Mouse (Mus musculus): ENCODE data around the gene Itprid1.

Itprid1 gene

DNA sequence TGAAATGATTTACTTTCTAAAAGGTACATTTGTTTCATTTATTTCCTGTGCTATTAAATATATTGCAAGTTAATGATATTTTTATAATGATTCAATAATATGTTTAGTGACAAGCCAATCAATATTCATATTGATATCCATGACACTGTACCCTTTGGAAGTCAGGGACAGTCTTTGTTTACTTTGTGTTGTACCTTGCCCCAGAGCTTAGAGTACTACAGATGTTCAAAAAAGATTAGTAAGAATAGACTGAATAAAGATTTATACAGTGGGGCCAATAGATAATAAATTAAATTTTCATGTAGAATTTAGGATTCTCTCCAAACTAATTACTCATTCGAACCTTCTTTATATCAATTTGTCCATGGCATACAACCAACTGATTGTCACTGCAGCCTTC is 50.9 kb downstream of the Itprid1 start:
- no peak for DNase-seq (ENCODE audit: low spot score)

DNA sequence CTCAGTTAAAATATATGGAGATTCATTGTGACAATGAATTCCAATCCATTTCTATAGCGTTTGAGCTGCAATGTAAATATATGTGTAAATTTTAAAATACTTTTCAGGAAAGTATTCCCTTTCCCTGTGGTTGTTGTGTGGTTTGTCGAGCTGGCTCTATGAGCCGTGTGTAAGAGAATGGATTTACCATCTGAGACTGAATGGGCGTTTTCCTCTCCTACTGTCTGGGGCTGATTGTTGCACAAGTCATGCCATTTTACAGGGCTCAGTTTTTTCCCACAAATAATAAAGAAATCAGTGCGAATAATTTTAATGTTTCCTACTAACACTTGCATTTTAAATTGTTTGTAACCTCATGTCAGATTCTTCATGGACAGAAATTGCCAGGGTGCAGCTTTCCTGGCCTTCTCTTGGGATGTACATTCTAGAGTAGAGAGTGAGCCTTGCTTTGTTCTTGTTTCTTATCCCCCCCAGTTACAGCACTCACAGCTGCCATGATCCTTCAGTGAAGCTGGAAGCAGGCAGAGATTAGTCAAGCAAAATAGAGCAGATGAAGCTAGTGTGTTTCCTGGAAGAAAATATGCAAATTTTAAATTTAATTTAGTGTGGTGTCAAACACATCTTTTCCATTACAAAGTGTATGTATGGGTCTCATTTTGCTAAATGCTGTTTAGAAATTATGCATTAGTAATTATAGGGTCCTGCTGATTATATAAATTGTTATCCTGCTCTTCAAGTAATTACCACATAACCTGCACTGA is 65.1 kb downstream of the Itprid1 start:
- no peak for DNase-seq (ENCODE audit: low spot score)

DNA sequence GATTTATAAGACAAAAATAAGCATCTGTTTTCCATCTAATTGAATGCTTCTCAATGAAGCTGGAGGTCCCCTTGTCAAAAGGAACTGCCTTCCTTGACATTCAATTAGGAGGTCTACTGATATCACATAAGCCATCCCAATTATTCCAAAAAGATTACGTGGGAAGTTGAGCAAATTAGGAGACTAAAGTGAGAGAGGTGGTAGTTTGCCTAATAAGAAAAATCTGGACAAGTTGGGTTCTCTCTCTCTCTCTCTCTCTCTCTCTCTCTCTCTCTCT is 65.6 kb downstream of the Itprid1 start:
- DNase-seq (ENCODE audit: low spot score), result no peak

DNA sequence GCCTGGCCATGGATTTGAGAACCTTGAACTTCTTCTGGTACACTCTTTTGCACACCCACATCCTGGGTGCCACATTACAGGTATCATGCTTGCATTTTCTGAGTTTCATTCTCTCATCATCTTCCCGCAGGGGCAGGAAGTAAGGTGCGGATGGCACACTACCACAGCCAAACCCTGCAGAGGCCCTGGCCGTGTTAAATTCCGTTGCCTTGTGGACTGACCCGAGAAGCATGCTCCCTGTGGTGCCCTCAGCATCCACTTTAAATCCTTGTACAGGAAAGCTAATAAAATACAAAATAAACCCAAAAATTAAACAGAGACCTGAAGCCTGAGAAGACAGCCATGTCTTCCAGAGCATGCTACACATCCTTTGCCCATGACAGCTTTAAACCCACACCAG is 82.5 kb downstream of the Itprid1 start:
- DNase-seq (ENCODE audit: low spot score), result no peak

DNA sequence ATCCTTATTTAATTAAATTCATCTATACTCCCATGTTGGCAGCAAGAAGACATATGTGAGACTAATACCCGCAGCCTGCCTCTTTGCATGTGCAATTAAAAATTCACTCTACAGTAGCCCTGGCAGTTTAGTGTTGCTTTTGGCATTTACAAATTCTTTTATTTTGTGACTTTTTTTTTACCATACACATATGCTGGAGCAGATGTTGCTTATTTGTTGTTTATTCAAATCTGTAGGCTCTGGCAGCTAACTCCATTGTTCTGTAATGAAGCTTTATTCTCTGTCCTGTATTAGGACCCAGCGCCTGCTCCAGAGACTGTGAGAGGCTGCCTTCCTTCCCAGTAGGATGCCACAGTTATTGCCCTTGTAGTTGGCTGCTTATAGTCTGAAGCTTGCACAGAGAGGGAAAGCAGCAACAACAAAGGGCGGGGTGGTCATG is 83.6 kb downstream of the Itprid1 start:
- DNase-seq (ENCODE audit: low spot score), result no peak

DNA sequence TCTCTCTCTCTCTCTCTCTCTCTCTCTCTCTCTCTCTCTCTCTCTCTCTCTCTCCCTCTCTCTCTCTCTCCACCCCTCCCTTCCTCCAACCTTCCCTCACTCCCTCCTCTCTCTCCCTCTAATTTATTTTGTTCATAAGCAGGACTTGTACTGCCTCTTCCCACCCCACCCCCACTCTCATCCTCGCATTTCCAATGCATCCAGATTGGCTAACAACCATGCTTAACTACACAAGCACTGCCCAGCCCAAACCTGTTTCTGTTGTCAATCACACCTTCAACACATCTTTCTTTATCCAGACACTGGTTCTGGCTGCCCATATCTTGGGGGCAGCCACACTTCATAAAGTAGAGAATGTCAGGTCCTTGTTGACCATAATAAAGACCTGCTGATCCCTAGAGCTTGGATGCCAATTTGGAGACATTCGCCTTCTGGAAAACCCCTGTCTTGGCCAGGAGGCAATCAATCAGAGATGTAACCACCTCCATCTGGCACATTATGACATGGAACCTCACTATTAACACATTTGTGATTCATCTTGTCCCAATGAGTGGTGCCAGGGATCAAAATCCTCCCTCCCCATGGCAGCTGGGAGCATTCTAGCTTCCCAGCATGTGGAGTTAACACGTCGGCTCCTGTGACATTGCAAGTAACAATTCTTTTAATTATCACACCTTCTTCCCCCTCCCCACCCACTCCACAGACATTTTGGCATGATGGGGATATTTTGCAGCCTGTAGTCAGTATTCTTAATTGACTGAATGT is 84.4 kb downstream of the Itprid1 start:
- DNase-seq (ENCODE audit: low spot score), result no peak

DNA sequence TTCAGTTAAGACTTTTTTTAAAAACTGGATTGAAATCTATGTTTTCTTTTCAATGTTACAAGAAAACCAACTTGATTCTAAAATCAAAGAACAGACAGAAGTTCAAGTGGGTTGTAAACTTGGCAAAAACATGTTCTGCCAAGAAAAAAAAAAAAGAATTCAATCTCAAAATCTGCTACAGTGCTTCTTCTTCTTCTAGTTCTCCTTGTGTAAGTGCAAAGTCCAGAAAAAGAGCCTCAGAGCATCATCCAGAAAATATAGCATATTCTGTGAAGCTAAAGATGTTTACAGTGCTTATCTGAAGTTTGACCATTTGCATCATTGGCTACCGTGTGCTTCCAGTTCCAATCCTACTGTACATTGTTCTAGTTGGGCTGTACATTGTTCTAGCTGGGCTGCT is 108.0 kb downstream of the Itprid1 start:
- no peak for DNase-seq (ENCODE audit: low spot score)

DNA sequence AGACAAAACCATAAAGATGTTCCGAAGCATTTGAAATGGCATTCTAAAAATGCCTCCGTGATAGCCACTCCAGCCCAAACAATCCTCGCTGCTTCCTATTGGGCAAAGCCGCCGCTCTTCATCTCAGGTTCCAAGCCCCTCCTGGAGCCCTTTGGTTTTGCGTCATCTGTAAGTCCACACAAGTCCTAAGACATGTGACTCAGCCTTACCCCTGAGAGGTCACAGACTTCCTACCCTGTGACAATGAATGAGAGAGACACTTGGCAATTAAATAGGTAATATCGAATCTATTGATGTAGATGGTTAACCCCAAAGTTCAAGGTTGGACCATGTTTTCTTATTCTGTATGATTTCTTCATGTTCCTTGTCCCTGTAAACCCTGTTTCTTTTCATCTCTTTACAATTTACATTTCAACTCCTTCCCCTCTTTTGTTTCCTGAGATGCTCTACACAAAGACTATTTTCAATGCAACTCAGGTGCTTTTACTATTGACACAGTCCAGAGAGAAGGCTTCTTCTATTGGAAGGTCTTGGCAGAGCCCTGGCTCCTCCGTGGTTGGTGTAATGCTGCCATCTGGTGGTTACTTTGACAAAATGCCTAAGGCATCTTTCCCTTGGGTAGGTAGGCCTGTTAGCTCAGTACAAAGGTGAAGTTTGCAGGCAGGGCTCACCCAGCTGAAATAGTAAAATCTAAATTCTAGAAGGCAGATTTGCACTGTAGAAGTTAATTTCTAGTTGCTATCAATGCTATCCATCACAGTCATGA is 113.8 kb downstream of the Itprid1 start:
- peak; percentile 59 for DNase-seq (ENCODE audit: low spot score)

DNA sequence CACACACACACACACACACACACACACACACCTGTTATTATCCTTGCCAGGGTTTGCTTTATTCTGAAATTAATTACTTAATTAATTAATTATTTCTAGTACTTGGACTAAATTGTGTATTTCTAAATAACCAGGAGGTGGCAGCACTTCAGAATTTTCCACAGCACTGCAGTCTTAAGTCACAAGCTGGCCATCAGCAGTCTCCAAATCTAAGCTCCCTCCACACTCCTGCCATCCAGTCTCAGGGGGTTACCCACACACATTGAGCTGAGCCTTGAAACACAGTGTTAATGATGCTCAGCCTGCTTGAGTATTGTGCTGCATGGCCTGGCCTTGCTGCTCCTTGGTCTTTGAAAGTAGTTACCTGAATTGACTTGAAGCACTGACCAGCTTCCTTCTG is 136.3 kb downstream of the Itprid1 start:
- DNase-seq (ENCODE audit: low spot score), result peak; percentile 18

DNA sequence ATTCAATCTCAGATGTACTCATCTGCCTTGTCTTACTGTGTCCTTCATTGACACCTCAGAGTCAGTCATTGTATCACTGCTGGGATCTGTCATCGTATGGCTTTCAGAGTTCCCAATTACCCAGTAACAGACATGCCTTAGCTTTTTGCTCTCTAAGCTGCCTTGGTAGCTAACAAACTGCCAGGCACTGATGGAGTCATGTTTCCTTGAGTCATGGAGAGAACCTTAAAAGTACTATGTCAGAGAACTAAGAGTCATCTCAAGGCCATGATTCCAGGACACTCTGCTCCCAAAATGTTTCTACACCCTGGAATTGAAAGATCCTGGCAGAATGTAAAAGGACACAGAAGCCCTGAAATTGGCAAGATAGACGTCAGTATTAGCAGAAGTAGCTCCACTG is 143.1 kb downstream of the Itprid1 start:
- DNase-seq (ENCODE audit: low spot score), result no peak

DNA sequence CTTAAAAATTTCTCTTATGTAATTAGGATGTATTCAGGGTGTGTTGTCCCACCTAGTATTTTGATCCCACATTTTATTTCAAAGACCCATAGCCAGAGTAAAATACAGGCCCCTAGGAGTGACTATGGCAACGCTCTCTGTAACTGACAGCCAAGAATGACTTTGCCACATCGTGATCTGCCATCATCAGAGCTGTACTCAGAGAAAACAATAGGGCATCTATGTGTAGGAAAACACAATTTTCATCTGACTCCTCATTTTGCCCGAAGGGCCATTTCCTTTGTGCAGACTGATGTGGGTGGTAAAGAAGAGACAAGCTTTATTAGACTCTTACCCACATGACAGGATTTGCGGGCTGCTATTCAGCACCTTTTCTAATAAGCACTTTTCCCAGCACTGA is 172.0 kb downstream of the Itprid1 start:
- no peak for DNase-seq (ENCODE audit: low spot score)

DNA sequence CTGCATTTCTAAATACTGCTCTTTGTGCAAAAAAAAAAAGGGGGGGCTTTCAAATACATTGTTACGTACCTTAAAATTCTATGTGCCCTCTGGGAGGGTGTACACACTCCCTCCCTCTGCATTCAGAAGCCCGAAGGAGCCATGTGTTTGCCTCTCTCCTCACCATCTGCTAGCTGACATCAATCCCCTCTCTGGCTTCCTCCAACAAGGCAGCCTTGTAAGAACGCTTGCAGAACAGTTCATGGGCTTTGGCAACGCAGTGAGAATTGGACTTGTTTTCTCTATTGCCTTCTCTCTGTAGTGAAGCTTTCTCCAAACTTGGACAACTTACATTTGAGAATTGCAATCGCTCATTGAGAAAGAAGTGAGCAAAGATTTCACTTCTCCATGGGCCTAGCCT is 175.7 kb downstream of the Itprid1 start:
- DNase-seq (ENCODE audit: low spot score), result no peak

DNA sequence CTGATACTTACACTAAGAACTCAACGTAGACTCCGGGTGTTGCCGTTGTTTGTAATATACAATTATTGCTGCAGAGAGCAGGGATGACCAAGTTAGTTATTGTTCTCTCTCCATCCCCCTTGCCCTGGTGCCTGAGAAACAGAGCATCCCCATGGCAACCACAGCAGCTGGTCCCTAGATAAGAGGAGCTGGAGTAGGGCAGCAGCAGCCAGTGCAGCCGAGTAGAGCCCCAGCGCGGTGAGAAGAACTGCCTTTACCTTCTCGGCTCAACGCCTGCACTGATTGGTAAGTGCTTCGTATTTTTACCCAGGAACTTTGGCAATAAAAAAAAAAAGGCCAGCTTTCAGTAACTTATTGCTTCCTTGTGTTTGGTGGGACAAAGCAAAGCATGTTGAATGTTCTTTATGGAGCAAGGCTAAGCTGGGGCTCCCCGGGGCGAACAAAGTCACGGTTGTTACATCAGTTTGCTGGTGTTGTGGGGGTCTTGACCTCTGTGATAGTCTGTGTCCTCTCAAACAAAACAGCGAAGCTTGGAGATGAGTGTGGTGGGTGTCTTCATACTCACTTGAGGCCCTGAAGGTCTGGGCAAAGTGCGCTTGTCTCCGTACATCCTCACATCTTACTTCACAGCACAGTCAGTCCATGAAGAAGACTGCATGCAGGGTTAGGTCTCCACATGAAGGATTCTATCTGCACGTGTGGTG is 180.7 kb downstream of the Itprid1 start, which contains the start of gene Ppp1r17:
Ppp1r17 (plus strand) TSS at position 207 of the 704 bp plus-strand sequence.
- no peak for DNase-seq (ENCODE audit: low spot score)

DNA sequence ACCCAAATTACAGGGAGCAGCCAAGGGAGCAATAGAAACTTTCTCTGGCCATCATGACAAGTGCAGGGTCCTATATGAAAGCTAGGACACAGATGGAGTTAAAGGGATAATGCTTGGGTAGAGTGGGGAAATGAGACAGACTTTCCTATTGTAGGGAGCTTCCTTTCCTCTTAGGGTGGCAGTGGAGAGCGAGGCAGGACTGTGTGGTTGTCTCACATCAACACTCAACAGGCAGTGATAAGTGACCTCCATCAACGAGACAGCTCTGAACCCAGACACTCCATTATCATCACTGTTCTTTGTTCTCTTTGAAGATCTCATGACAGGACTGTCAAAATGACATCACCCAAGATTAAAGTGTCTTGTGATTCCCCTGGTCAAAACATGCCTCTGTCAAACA is 182.9 kb downstream of the Itprid1 start:
- DNase-seq (ENCODE audit: low spot score), result no peak

DNA sequence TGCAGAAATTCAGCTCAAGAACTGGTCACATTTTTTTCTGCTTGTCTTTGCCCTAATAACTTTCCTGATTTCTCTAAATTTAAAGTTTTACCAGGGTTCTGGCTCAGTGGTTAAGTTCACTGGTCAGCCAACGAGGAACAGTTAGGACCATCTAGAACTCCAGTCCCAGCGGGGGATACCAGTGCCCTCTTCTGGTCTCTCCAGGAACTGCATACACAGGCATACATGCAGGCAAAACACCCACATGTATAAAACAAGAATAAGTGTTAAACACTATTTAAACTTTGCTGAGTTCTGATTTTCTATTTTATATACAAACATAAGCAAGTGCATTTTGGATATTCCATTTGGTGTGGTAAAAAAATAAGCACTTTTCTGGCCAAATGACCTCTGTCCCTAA is 188.8 kb downstream of the Itprid1 start:
- DNase-seq (ENCODE audit: low spot score), result no peak

DNA sequence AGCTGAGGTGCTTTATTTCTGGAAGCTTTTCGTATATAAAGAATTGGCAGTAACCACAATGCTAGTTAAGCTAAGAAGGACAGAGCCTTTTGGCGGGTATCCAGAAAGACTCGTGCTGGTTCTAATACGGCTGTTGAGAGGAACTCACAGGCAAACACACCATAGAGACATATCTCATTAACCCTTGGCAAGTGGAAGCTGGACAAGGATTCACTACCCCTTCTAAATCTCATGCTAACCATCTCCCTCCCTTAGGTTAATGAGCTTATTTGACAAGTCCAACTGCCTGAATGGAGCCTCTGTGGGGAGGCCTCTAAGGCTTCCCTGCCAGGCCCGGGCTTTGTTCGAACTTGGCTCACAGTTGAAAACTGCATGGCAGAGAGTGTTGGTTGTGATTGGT is 190.6 kb downstream of the Itprid1 start:
- DNase-seq (ENCODE audit: low spot score), result no peak

DNA sequence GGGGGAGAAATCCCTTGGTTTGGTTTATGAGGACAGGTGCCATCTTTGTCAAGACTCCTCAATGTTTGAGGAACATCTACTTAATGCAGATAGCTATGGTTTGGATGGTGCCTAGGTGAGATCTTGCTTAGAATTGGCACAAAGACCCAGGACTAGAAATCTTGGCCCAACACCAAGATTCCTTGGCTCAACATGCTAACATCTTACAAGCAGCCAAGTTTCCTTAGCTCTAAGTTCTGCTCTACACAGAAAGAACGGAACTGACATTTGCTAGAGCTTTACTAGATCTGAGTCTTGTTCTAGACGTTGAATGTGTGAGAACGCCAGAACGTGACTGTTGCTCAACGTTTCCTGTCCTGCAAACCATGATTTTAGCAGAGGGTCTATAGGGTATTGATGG is 191.3 kb downstream of the Itprid1 start:
- DNase-seq (ENCODE audit: low spot score), result no peak

Data from ovary, postnatal 14 days (tissue).